Mouse (Mus musculus): Measurements from ENCODE around the gene Grsf1. TPM values are rescaled to one million over a fixed set of nuclear protein-coding genes. Genes with fewer than 3 reads are reported as not detected.

Grsf1 gene
- polyA plus RNA-seq, 1 experiment, result 1.7 TPM

GRCm38 (mm10) chr5:88679341-88679740 is 3.4 kb upstream of the Grsf1 start:
- Histone ChIP-seq H3K36me3 (ENCODE audit: control insufficient read depth) (no peaks in the 10 kb centered on the region), H3K9me3 (ENCODE audit: control insufficient read depth, low read length) (no peaks in the 10 kb centered on the region), H3K4me3 (replicated peaks) (no peak overlapping the region), H3K27me3 (ENCODE audit: control insufficient read depth) (peaks cover 18% of the 10 kb centered on the region), H3K4me1 (ENCODE audit: control insufficient read depth) (peaks cover 38% of the 10 kb centered on the region)
- no peak for TF ChIP-seq TAL1 (IDR thresholded peaks at IDR 0.05; ENCODE audit: low read length)
- TF ChIP-seq GATA1 (IDR thresholded peaks at IDR 0.05; ENCODE audit: low read length), result no peak

GRCm38 (mm10) chr5:88678929-88679328 is 3.0 kb upstream of the Grsf1 start:
- Histone ChIP-seq H3K27me3 (ENCODE audit: control insufficient read depth) (peaks cover 13% of the 10 kb centered on the region), H3K4me1 (ENCODE audit: control insufficient read depth) (peaks cover 42% of the 10 kb centered on the region), H3K36me3 (ENCODE audit: control insufficient read depth) (peaks cover under 1% of the 10 kb centered on the region; the same call in 1 of the 2 replicates), H3K9me3 (ENCODE audit: control insufficient read depth, low read length) (no peaks in the 10 kb centered on the region), H3K4me3 (replicated peaks) (no peak overlapping the region)
- TF ChIP-seq GATA1 (IDR thresholded peaks at IDR 0.05; ENCODE audit: low read length) (no peak), TAL1 (IDR thresholded peaks at IDR 0.05; ENCODE audit: low read length) (no peak)

DNA sequence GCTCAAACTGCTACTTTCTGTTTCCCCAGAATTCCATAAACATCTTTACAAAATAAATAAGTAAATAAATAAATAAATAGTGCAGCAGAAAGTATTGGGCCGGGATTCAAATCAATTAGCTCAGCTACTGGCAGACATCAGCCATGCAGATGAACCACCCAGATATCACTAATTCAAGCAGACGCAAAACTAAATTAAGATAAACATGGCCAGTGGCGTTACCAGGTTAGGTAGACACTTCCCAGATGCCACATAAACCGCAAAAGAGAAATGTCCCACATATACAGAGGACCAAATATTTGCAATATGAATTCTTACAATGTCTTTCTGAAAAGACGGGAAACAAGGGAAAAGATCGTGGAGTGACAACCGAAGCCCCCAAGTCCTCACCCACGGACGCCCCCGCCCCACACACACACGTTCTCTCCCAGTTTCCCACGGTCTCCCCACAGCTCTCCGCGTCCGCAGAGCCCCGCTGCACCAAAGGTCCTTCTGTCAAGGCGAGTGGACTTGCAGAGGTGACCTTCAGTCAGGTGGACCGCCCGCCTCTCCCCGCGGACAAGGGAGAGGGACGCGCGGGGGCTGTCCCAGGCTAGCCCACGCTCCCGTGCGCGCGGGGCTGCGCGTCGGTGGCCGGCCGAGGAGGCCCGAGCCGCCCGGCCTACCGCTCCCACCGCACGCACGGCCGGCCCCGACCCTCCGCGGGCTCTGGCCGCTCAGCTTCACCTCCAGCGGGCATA is 1.1 kb downstream of the Grsf1 start:
- Histone ChIP-seq H3K4me3 (replicated peaks) (peak overlapping the region; percentile 92), H3K4me1 (ENCODE audit: control insufficient read depth) (peaks cover 42% of the 10 kb centered on the region), H3K27me3 (ENCODE audit: control insufficient read depth) (no peaks in the 10 kb centered on the region), H3K36me3 (ENCODE audit: control insufficient read depth) (peaks cover 34% of the 10 kb centered on the region), H3K9me3 (ENCODE audit: control insufficient read depth, low read length) (no peaks in the 10 kb centered on the region)
- peak; percentile 69 for TF ChIP-seq GATA1 (IDR thresholded peaks at IDR 0.05; ENCODE audit: low read length)
- peak; percentile 41; the same call in 2 of the 3 replicates for TF ChIP-seq TAL1 (IDR thresholded peaks at IDR 0.05; ENCODE audit: low read length)

GRCm38 (mm10) chr5:88663875-88664274 is 12.1 kb downstream of the Grsf1 start:
- peaks cover 95% of the 10 kb centered on the region for H3K36me3 ChIP-seq (ENCODE audit: control insufficient read depth)

GRCm38 (mm10) chr5:88663151-88663550 is 12.8 kb downstream of the Grsf1 start:
- TF ChIP-seq GATA1 (IDR thresholded peaks at IDR 0.05; ENCODE audit: low read length), result no peak
- no peak for TF ChIP-seq TAL1 (IDR thresholded peaks at IDR 0.05; ENCODE audit: low read length)
- Histone ChIP-seq H3K9me3 (ENCODE audit: control insufficient read depth, low read length) (no peaks in the 10 kb centered on the region), H3K4me1 (ENCODE audit: control insufficient read depth) (no peaks in the 10 kb centered on the region), H3K4me3 (replicated peaks) (no peak overlapping the region), H3K27me3 (ENCODE audit: control insufficient read depth) (no peaks in the 10 kb centered on the region), H3K36me3 (ENCODE audit: control insufficient read depth) (peaks cover 93% of the 10 kb centered on the region)

More at GRCm38 (mm10) chr5:88663875-88664274, 12.1 kb downstream of the Grsf1 start:
- Histone ChIP-seq H3K9me3 (ENCODE audit: control insufficient read depth, low read length) (no peaks in the 10 kb centered on the region), H3K4me1 (ENCODE audit: control insufficient read depth) (no peaks in the 10 kb centered on the region), H3K4me3 (replicated peaks) (no peak overlapping the region), H3K27me3 (ENCODE audit: control insufficient read depth) (no peaks in the 10 kb centered on the region)
- TF ChIP-seq GATA1 (IDR thresholded peaks at IDR 0.05; ENCODE audit: low read length), result no peak
- no peak for TF ChIP-seq TAL1 (IDR thresholded peaks at IDR 0.05; ENCODE audit: low read length)

DNA sequence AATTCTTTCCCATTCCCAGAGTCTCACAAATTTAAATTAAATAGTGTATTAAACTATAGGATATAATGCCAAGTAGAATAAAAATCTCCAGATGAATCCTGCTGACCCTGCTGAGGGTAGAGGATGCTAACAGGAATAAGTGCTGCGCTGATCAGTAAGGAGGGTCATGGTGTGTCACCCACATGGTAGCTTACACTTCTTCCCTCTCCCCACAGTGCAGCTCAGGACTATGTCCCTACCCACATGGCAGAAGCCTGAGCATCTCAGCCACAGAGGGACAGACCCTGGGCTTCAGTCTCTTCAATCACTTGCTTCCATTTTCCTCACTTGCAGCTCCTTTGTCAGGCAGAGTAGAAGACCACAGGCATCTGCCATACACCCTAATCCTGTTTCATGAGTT is 18.1 kb downstream of the Grsf1 start:
- Histone ChIP-seq H3K36me3 (ENCODE audit: control insufficient read depth) (peaks cover 64% of the 10 kb centered on the region), H3K27me3 (ENCODE audit: control insufficient read depth) (no peaks in the 10 kb centered on the region), H3K4me3 (replicated peaks) (no peak overlapping the region), H3K4me1 (ENCODE audit: control insufficient read depth) (no peaks in the 10 kb centered on the region), H3K9me3 (ENCODE audit: control insufficient read depth, low read length) (no peaks in the 10 kb centered on the region)
- no peak for TF ChIP-seq GATA1 (IDR thresholded peaks at IDR 0.05; ENCODE audit: low read length)
- TF ChIP-seq TAL1 (IDR thresholded peaks at IDR 0.05; ENCODE audit: low read length), result no peak

DNA sequence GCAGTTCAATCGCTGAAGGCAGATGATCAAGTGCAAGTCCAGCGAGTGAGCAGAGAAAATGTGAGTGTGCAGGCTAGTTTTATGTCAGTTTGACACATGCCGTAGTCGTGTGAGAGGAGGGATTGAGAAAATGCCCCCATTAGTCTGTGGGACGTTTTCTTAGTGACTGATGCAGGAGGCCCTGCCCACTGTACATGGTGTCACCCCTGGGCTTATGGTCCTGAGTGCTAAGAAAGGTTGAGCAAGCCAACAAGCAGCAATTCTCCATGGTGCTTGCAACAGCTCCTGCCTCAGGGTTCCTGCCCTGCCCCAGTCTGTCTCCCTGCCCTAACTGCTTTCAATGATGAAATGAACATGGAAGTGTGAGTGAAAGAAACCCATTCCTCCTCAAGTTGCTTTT is 23.4 kb downstream of the Grsf1 start:
- TF ChIP-seq TAL1 (IDR thresholded peaks at IDR 0.05; ENCODE audit: low read length) (no peak), GATA1 (IDR thresholded peaks at IDR 0.05; ENCODE audit: low read length) (no peak)
- H3K27me3 ChIP-seq (ENCODE audit: control insufficient read depth), result no peaks in the 10 kb centered on the region
- peaks cover 28% of the 10 kb centered on the region for H3K36me3 ChIP-seq (ENCODE audit: control insufficient read depth)
- no peaks in the 10 kb centered on the region for H3K9me3 ChIP-seq (ENCODE audit: control insufficient read depth, low read length)
- peaks cover 22% of the 10 kb centered on the region for H3K4me1 ChIP-seq (ENCODE audit: control insufficient read depth)
- H3K4me3 ChIP-seq (replicated peaks), result no peak overlapping the region

GRCm38 (mm10) chr5:88649250-88650173 is 26.5 kb downstream of the Grsf1 start:
- H3K27me3 ChIP-seq (ENCODE audit: control insufficient read depth), result no peaks in the 10 kb centered on the region
- H3K9me3 ChIP-seq (ENCODE audit: control insufficient read depth, low read length), result no peaks in the 10 kb centered on the region
- peaks cover 22% of the 10 kb centered on the region for H3K4me1 ChIP-seq (ENCODE audit: control insufficient read depth)
- H3K4me3 ChIP-seq (replicated peaks), result no peak overlapping the region
- TF ChIP-seq TAL1 (IDR thresholded peaks at IDR 0.05; ENCODE audit: low read length) (no peak; the same call in 2 of the 3 replicates), GATA1 (IDR thresholded peaks at IDR 0.05; ENCODE audit: low read length) (no peak)
- H3K36me3 ChIP-seq (ENCODE audit: control insufficient read depth), result peaks cover 16% of the 10 kb centered on the region

GRCm38 (mm10) chr5:88645405-88645804 is 30.6 kb downstream of the Grsf1 start:
- H3K4me1 ChIP-seq (ENCODE audit: control insufficient read depth), result peaks cover 19% of the 10 kb centered on the region
- H3K36me3 ChIP-seq (ENCODE audit: control insufficient read depth), result peaks cover 17% of the 10 kb centered on the region
- no peaks in the 10 kb centered on the region for H3K9me3 ChIP-seq (ENCODE audit: control insufficient read depth, low read length)
- H3K27me3 ChIP-seq (ENCODE audit: control insufficient read depth), result no peaks in the 10 kb centered on the region
- H3K4me3 ChIP-seq (replicated peaks), result no peak overlapping the region
- TF ChIP-seq GATA1 (IDR thresholded peaks at IDR 0.05; ENCODE audit: low read length) (no peak), TAL1 (IDR thresholded peaks at IDR 0.05; ENCODE audit: low read length) (no peak)

Measured in erythroblast, embryonic 14.5 days (primary cell).